Mouse (Mus musculus): ENCODE results near the gene Tnnt3. TPM values are rescaled to one million over a fixed set of nuclear protein-coding genes. Genes with fewer than 3 reads are reported as not detected.
A peak's percentile ranks its signal among the peaks of the same experiment; 100 is the strongest.

Tnnt3 gene
- polyA plus RNA-seq (2014; fragmentation: Nextera tagmentation; extraction: Ambion mirVana) = 1.7 and 1.9 TPM in 2 replicates

DNA sequence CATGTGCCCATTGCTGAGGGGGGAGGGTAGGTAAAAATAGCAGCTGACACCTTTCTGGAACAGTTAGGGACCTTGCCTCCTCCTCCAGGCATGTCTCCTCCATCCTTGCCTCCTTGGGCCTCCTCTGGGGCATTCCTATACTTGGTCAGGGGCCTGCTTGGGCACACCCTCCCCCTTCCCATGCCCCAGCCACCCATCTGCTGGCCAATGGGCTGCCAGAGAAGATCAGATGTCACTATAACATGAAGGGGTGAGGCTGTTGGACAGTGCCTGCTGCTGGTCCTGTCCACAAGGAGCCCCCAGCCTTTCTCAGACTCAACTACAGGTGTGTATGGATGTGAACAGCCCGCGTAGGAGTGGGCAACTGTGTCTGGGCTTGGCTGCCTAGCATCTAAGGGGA, at the start of gene Tnnt3:
TSS of gene Tnnt3 (plus strand) at position 262 of the 400 bp plus-strand sequence.
- WGBS = 93% methylated on average over 2 of the region's 2 CpGs
- no peak within 1 kb of the TSS for H3K9ac ChIP-seq (ENCODE audit: low read depth, low read length)
- no peaks in the 10 kb centered on the region for H3K36me3 ChIP-seq (ENCODE audit: control insufficient read depth, insufficient read depth, low read length)
- H3K4me3 ChIP-seq (ENCODE audit: low read depth, low read length) = no peak within 1 kb of the TSS
- H3K27me3 ChIP-seq (ENCODE audit: control insufficient read depth, insufficient read depth, low read length) = no peaks in the 10 kb centered on the region
- H3K4me2 ChIP-seq (replicated peaks; ENCODE audit: low read depth, low read length) = no peak within 1 kb of the TSS
- no peak within 1 kb of the TSS for H3K27ac ChIP-seq (ENCODE audit: low read depth, low read length)
- H3K9me3 ChIP-seq (ENCODE audit: control insufficient read depth, low read length) = no peaks in the 10 kb centered on the region
- no peaks in the 10 kb centered on the region for H3K4me1 ChIP-seq (replicated peaks; ENCODE audit: control insufficient read depth, insufficient read depth, low read length)
- ATAC-seq (ENCODE audit: low FRiP score) = no peak
- DNase-seq (ENCODE audit: low spot score) = no peak

GRCm38 (mm10) chr7:142449038-142449617, 49.5 kb upstream of the Tnnt3 start:
- H3K4me1 ChIP-seq (replicated peaks; ENCODE audit: control insufficient read depth, insufficient read depth, low read length) = no peaks in the 10 kb centered on the region

GRCm38 (mm10) chr7:142454706-142455105, 43.9 kb upstream of the Tnnt3 start:
- H3K27ac ChIP-seq (ENCODE audit: low read depth, low read length) = peak overlapping the region; percentile 27; the same call in 1 of the 2 replicates
- 29% methylated on average over 1 of the region's 1 CpGs for WGBS
- no peak overlapping the region for H3K4me2 ChIP-seq (replicated peaks; ENCODE audit: low read depth, low read length)
- no peak for DNase-seq (ENCODE audit: low spot score)
- H3K9me3 ChIP-seq (ENCODE audit: control insufficient read depth, low read length) = no peaks in the 10 kb centered on the region
- no peak overlapping the region for H3K9ac ChIP-seq (ENCODE audit: low read depth, low read length)
- no peaks in the 10 kb centered on the region for H3K27me3 ChIP-seq (ENCODE audit: control insufficient read depth, insufficient read depth, low read length)
- H3K4me3 ChIP-seq (ENCODE audit: low read depth, low read length) = no peak overlapping the region
- H3K36me3 ChIP-seq (ENCODE audit: control insufficient read depth, insufficient read depth, low read length) = no peaks in the 10 kb centered on the region
- H3K4me1 ChIP-seq (replicated peaks; ENCODE audit: control insufficient read depth, insufficient read depth, low read length) = no peaks in the 10 kb centered on the region
- no peak for ATAC-seq (ENCODE audit: low FRiP score)

More at GRCm38 (mm10) chr7:142449038-142449617, 49.5 kb upstream of the Tnnt3 start:
- Histone ChIP-seq H3K9me3 (ENCODE audit: control insufficient read depth, low read length) (no peaks in the 10 kb centered on the region), H3K27me3 (ENCODE audit: control insufficient read depth, insufficient read depth, low read length) (no peaks in the 10 kb centered on the region), H3K4me3 (ENCODE audit: low read depth, low read length) (no peak overlapping the region), H3K36me3 (ENCODE audit: control insufficient read depth, insufficient read depth, low read length) (no peaks in the 10 kb centered on the region), H3K4me2 (replicated peaks; ENCODE audit: low read depth, low read length) (no peak overlapping the region), H3K27ac (ENCODE audit: low read depth, low read length) (no peak overlapping the region), H3K9ac (ENCODE audit: low read depth, low read length) (no peak overlapping the region)
- 79% methylated on average over 6 of the region's 6 CpGs for WGBS
- ATAC-seq (ENCODE audit: low FRiP score) (no peak), DNase-seq (ENCODE audit: low spot score) (no peak)

- H3K4me1 ChIP-seq (replicated peaks; ENCODE audit: control insufficient read depth, insufficient read depth, low read length) = no peaks in the 10 kb centered on the region
- no peak overlapping the region for H3K9ac ChIP-seq (ENCODE audit: low read depth, low read length)
- no peaks in the 10 kb centered on the region for H3K27me3 ChIP-seq (ENCODE audit: control insufficient read depth, insufficient read depth, low read length)
- no peaks in the 10 kb centered on the region for H3K9me3 ChIP-seq (ENCODE audit: control insufficient read depth, low read length)
- H3K4me2 ChIP-seq (replicated peaks; ENCODE audit: low read depth, low read length) = no peak overlapping the region
- WGBS = 72% methylated on average over 2 of the region's 2 CpGs
- no peak for ATAC-seq (ENCODE audit: low FRiP score)
- no peaks in the 10 kb centered on the region for H3K36me3 ChIP-seq (ENCODE audit: control insufficient read depth, insufficient read depth, low read length)
- H3K27ac ChIP-seq (ENCODE audit: low read depth, low read length) = 0 out of 2 replicates have a peak overlapping the region, but pooled peaks have one; percentile 27
- DNase-seq (ENCODE audit: low spot score) = no peak
- no peak overlapping the region for H3K4me3 ChIP-seq (ENCODE audit: low read depth, low read length)
Observed at GRCm38 (mm10) chr7:142455251-142455650, 43.4 kb upstream of the Tnnt3 start.

GRCm38 (mm10) chr7:142456806-142457205, 41.8 kb upstream of the Tnnt3 start:
- Histone ChIP-seq H3K36me3 (ENCODE audit: control insufficient read depth, insufficient read depth, low read length) (no peaks in the 10 kb centered on the region), H3K4me1 (replicated peaks; ENCODE audit: control insufficient read depth, insufficient read depth, low read length) (no peaks in the 10 kb centered on the region), H3K9ac (ENCODE audit: low read depth, low read length) (no peak overlapping the region), H3K9me3 (ENCODE audit: control insufficient read depth, low read length) (no peaks in the 10 kb centered on the region), H3K4me2 (replicated peaks; ENCODE audit: low read depth, low read length) (no peak overlapping the region), H3K27ac (ENCODE audit: low read depth, low read length) (0 out of 2 replicates have a peak overlapping the region, but pooled peaks have one; percentile 56), H3K4me3 (ENCODE audit: low read depth, low read length) (no peak overlapping the region), H3K27me3 (ENCODE audit: control insufficient read depth, insufficient read depth, low read length) (no peaks in the 10 kb centered on the region)
- ATAC-seq (ENCODE audit: low FRiP score) (peak; percentile 14; the same call in 1 of the 2 replicates), DNase-seq (ENCODE audit: low spot score) (no peak)
- WGBS = 61% methylated on average over 3 of the region's 3 CpGs

- Histone ChIP-seq H3K4me3 (ENCODE audit: low read depth, low read length) (no peak overlapping the region), H3K27me3 (ENCODE audit: control insufficient read depth, insufficient read depth, low read length) (no peaks in the 10 kb centered on the region), H3K4me2 (replicated peaks; ENCODE audit: low read depth, low read length) (no peak overlapping the region), H3K9me3 (ENCODE audit: control insufficient read depth, low read length) (no peaks in the 10 kb centered on the region), H3K27ac (ENCODE audit: low read depth, low read length) (peak overlapping the region; percentile 56), H3K36me3 (ENCODE audit: control insufficient read depth, insufficient read depth, low read length) (no peaks in the 10 kb centered on the region), H3K9ac (ENCODE audit: low read depth, low read length) (no peak overlapping the region), H3K4me1 (replicated peaks; ENCODE audit: control insufficient read depth, insufficient read depth, low read length) (no peaks in the 10 kb centered on the region)
- WGBS = 30% methylated on average over 3 of the region's 3 CpGs
- DNase-seq (ENCODE audit: low spot score) = peak; percentile 33
- ATAC-seq (ENCODE audit: low FRiP score) = peak; percentile 49; the same call in 1 of the 2 replicates
Observed at GRCm38 (mm10) chr7:142457227-142457811, 41.3 kb upstream of the Tnnt3 start.

GRCm38 (mm10) chr7:142458026-142458425, 40.6 kb upstream of the Tnnt3 start:
- ATAC-seq (ENCODE audit: low FRiP score) (no peak), DNase-seq (ENCODE audit: low spot score) (no peak)
- Histone ChIP-seq H3K4me3 (ENCODE audit: low read depth, low read length) (no peak overlapping the region), H3K27ac (ENCODE audit: low read depth, low read length) (peak overlapping the region; percentile 56; the same call in 1 of the 2 replicates), H3K36me3 (ENCODE audit: control insufficient read depth, insufficient read depth, low read length) (no peaks in the 10 kb centered on the region), H3K9ac (ENCODE audit: low read depth, low read length) (no peak overlapping the region), H3K4me1 (replicated peaks; ENCODE audit: control insufficient read depth, insufficient read depth, low read length) (no peaks in the 10 kb centered on the region), H3K27me3 (ENCODE audit: control insufficient read depth, insufficient read depth, low read length) (no peaks in the 10 kb centered on the region), H3K9me3 (ENCODE audit: control insufficient read depth, low read length) (no peaks in the 10 kb centered on the region), H3K4me2 (replicated peaks; ENCODE audit: low read depth, low read length) (no peak overlapping the region)
- WGBS = 36% methylated on average over 2 of the region's 2 CpGs

DNA sequence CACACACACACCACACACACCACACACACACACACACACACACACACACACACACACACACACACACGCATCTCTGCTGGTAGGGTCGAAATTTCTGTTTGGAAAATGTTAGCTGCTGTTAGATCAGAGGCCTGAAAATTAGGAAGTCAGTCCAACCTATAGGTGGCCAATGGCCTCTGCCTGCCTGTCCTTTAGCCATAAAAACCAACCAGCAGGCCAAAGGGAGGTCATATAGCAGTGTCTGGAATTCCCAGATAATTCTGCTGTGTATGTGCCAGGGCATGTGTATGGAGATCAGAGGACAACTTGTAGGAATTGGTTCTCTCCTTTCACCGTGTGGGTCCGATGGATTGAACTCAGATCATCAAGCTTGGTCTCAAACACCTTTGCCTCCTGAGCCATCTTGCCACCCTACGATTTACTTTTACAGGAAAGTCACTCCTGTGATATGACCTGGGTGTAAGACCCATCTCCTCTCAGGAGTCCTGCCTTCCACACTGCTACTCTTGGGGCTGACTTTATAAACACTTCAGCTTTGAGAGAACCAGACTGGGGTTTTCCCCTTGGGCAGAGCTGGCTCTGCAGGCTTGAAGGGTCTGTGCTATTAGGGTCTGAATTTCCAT, 39.8 kb upstream of the Tnnt3 start:
- no peak overlapping the region for H3K9ac ChIP-seq (ENCODE audit: low read depth, low read length)
- no peaks in the 10 kb centered on the region for H3K4me1 ChIP-seq (replicated peaks; ENCODE audit: control insufficient read depth, insufficient read depth, low read length)
- 83% methylated on average over 5 of the region's 5 CpGs for WGBS
- no peak overlapping the region for H3K27ac ChIP-seq (ENCODE audit: low read depth, low read length)
- H3K9me3 ChIP-seq (ENCODE audit: control insufficient read depth, low read length) = no peaks in the 10 kb centered on the region
- H3K36me3 ChIP-seq (ENCODE audit: control insufficient read depth, insufficient read depth, low read length) = no peaks in the 10 kb centered on the region
- DNase-seq (ENCODE audit: low spot score) (no peak), ATAC-seq (ENCODE audit: low FRiP score) (no peak)
- H3K27me3 ChIP-seq (ENCODE audit: control insufficient read depth, insufficient read depth, low read length) = no peaks in the 10 kb centered on the region
- H3K4me3 ChIP-seq (ENCODE audit: low read depth, low read length) = no peak overlapping the region
- no peak overlapping the region for H3K4me2 ChIP-seq (replicated peaks; ENCODE audit: low read depth, low read length)
